Mouse (Mus musculus) spleen, embryonic (tissue): ENCODE measurements around the gene Fsd2.

Experiments used
- CTCF ChIA-PET: fragments of 350-600 bp; sonication (Branson Sonifier 250); formaldehyde crosslinking; loops from one replicate; lab custom pipeline; 2022; lab: Charles Lee

The Fsd2 gene

DNA sequence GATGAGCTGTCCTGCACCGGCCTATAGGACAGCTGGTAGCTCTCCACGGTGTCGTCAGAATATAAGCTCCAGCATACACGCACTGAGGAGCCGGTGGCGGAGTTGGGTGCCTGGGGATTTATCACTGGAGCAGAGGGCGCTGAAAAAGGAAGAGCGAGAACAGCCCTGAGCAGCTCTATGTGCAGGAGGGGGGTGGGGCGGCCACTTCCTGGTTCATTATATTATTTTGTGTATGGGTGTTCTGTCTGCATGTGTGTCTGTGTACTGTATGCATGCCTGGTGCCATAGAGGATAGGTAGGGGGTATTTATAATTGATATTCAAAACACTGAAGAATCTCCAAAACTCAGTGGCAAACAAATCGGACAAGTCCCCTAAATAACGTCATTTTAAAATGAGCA lies 17.9 kb downstream of the Fsd2 start:
- CTCF ChIA-PET = no interaction called here

DNA sequence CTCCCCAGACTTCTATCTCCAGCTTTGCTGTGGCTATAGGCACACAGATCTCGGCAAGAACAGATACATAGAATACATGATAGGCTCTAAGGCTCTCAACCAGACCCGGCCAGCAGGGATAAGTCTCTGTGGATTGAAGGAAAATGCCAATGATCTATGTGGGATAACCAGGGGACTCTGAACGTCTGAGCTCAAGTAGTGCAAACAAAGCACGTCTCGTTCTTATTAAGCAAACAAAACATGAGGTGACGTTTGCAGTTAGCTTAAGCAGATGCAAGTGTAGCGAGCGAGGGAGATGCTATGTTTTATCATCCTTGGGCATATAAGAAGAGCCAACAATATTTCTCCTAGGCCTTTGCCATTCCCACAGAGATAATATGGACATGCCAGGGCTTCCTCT lies 23.8 kb downstream of the Fsd2 start:
- CTCF ChIA-PET = no interaction called here

DNA sequence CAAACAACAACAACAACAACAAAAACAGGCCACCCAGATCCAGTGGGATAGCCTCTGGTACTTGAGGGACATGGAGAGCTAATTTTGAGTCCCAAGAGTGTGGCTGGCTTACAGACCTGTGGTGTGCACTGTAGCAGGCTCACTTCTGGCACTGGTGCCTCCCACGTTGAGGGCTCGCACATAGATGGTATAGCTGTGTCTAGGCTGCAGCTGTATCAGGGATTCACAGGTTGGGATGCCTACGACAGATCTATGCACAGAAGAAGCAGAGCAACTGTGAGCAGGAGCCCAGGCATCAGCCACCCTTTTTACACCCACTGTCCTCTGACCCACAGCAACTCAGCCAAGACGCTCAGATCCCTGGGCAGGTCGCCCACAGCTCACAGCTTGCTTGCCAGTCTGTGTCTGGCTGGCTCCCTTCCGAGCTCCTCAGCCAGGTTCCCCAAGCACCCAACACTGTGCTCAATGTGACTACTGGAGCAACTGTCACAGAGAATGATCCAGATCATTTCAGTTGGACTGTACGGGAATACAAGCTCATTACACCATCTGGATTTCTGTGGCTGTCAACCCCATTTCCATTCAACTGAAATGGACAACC lies 24.7 kb downstream of the Fsd2 start:
- CTCF ChIA-PET = no interaction called here

DNA sequence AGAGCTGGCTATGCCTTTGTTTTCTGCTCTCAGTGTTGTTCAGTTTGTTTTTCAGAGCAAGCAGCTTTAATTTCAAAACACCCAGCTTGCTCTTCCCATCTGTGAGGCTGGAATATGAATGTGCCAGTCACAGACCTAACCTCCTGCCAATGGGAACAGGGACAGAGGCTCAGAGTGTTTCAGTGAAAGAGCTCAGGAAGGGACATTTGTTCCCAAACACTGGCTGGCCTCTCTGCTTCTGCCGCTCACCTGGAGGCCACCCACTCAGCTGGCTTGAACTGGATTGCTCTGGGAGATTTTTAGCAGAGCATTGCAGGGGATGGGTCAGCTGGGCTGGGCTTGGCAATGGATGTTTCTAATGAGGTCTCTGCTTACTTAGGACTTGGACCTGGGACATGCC lies 25.7 kb downstream of the Fsd2 start:
- CTCF ChIA-PET = no interaction called here

DNA sequence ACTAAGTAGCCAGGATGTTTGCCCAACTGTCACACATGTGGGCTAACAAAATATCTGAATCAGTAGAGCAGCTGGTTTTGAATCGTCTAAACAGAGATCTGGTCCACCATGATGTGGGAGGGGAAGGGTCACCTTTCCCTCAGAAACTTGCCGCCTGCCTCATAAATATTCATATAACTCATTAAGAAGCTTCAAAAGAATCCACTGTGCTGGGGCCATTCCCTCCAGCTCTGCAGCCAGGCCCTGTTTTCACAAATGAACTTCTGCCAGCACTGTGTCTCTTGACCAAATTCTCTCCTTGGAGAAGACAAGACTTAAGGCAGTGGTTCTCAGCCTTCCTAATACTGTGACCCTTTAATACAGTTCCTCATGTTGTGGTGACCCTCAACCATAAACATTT lies 27.2 kb downstream of the Fsd2 start:
- CTCF ChIA-PET = no interaction called here

DNA sequence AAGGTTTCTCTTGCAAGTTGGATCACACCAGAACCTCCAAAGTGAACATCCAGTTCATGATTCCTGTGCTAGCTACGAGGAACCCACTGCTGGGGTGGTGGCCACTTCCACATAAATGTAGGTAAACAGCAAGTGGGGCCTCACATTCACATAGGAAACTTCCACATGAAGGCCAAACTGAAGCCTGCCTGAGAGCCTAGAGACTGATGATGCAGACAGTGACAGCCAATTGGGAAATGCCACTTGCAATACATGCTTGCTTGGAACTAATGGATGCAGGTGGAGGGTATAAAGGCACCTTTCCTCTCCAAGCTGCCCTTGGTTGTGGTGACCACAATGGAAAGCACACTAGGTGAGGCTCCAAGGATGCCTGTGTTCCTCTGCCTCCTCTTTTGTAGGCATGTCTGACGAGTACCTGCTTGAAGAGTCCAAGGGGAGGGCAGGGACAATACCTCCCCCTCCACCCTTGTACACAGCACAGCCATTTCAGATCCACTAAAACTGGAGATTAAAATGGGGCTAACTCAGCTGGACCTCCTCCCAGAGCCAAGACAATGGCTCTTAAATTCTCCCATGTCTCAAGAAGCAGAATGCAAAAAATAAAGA lies 28.6 kb downstream of the Fsd2 start:
- CTCF ChIA-PET = no interaction called here

DNA sequence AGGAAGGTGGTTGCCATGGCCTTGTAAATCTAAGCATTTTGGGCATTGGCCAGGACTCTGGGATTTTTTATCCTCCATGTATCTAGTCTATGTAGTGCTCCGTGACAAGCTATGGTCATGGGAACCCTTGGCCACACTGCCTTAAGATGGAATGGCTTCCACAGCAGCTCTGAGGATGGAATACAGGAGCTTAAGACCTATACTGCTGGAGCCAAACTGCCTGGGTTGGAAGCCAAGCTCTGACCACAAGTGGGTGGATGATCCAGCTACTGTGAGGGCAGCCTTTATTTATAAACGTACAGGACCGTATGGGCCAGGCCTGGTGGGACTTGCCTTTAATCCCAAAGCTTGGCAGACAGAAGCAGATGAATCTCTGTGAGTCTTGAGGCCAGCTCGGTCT lies 30.3 kb downstream of the Fsd2 start:
- CTCF ChIA-PET = no interaction called here

DNA sequence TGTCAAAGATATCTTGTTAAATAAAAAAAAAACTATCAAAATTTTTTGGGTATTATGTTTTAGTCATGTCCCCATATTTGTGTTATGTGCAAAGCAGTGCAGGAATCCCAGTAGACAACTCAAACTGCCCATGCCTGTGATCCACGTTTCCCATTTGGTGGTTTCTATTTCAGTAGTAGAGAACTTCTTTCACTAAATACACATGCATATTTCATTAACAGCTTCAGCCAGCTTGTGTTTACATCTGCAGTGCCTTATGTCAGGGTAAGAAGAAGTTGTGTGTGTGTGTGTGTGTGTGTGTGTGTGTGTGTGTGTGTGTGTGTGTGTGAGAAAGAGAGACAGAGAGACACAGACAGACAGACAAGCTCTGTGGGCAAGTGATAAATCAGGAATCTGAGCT lies 35.3 kb downstream of the Fsd2 start:
- CTCF ChIA-PET = no interaction called here

DNA sequence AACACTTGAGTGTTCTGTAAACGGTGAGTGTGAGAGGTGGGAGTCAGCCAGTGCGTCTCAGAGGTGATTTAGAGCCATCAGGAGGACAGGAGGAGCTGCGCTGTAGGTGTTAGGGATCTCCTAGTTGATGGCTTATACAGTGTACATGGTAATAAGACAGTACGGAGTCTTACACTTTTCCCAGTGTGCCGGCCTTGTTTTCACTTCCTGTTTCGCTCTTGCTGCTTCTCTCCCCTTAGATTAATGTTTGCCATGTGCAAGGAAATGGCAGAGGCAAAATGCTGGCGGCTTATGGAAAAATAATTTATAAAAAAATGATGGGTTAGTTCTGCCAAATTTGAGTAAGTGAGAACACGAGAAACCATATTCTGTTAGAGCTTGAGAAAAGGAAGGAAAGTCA lies 37.8 kb downstream of the Fsd2 start:
- CTCF ChIA-PET = no interaction called here

DNA sequence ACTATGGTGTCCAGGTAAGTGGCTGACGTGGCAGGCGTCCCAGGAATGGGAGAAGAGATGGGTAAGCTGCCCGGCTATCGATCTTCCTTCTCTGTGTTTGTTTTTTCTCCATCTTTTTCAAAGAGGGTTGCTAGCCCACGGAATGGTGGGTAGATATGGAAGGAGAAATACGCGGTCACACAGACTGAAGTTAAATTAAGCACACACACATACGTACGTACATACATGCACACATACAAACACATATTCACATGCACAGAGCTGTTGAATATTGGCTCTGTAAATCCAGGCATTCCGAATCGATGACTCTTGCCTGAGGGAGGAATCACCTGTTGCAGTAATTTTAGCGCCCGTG lies 43.1 kb downstream of the Fsd2 start:
- CTCF ChIA-PET = interaction anchor here (0.6 kb wide), 1 partner anchor 47 kb away, joined by 3 read pairs; the partner anchor contains the start of gene Whamm

DNA sequence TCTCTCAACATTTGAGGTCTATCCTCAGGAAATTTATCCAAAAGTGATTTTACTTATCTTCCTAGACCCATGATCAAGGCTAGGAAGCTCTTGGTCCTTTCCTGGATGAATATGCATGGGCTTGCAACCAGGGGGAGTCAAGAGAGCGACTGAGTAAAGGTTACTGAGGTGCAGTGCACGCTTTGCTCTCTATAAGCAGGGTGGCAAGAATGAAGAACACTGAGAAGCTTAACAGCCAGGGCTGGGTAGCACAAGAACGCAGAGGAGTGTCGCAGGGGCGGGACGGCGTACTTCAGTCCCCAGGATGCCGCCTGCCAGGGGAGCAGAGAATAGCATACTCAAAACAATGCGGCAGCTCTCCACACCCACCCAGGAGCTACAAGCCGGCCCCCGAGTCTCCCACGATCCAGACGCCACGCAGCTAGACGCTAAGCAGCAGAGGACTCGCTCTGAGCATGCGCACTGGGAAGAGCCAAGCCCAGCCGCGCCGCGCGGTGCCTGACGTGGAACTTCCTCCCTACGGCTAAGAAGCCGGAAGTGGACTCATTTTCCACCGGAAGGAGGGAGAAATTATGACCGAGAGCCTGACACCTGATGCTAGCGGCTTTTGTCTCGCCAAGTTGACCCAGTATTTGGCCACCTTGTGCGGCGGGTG lies 43.6 kb downstream of the Fsd2 start:
- CTCF ChIA-PET = no interaction called here

DNA sequence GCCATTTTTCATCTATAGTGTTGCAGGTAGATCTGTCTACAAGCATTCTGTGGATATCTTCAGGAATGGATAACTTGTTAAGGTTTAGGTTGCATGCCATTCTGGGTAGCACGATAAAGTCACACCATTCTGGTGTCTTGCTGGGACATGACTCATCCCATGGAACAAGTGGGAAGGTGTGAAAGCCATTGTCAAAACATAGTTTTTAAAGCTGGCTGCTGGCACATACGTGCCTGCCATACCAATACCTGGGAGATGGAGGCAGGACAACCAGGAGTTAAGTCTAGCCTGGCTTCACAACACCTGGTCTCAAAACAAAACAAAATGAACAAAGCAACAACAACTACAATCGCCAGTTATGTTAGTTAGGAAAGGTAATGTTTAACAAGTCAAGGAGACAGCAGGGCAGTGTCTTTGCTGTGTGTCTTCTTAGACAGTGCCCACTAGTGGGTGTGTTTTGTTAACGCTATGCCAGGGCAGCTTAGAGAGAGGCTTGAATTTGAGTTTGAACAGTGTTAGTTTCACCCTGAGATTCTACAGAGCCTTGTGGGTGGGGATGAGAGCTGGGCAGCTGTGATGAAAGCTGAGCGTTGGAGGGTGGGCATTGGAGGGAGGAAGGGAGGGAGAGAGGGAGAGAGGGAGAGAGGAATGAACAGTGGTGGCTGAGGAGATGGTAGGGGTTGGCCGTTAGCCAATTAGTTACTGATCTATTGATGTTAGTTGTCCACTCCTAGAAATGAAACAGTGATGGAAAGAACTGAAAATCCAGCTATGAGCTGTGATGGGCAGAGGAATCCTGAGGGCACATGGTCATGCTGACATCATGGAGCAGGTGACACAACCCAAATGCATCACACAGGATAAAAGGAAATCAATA lies 50.4 kb downstream of the Fsd2 start:
- CTCF ChIA-PET = no interaction called here

DNA sequence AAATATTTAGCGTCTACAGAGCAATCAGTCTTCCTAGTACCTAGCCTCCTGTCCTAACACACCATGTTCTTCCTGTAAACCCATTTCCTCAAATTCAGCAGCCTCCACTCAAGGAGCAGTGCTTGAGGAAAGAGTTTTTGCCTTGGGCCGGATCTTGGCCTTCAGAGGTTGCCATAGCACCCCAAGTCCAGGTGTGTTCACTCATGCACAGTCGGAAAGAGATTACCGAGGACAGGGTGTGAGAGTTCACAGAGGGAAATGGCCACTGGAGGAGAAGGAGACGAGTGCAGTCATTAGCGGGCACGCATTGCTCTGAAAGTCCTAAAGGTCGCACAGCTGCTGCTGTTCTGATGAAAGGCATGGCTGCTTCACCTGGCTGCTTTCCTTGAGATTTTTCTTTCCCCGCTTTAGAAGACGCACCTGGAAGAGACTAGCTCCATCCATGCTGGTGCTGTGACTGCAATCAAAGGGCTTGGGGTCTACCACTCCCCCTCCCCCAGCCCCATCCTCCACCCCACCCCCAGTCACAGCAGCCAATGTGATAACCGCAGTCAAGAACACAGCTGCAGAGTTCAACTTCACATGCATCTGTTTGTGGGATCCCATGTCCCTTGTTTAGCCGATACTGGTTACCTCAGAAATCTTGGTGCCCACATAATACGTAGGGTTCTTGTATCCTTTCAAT lies 51.7 kb downstream of the Fsd2 start:
- CTCF ChIA-PET = no interaction called here

DNA sequence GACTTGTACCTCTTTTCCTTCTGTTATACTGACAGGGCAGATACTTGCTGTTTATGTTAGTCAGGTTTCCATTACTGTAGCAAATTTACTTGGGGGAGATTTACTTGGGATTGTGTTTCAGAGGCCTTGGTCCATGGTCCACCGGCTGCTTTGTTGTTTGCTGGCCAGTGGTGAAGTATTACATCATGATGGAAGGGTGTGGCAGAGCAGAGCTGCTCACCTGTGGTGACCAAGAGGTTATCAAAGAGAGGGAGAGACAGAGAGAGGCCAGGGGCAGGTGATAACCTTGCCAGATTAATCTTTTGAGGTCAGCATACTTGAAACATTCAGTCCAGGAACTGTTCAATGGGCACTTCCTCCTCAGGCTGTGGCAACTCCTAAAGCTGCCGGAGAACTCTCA lies 65.7 kb downstream of the Fsd2 start:
- CTCF ChIA-PET = no interaction called here

DNA sequence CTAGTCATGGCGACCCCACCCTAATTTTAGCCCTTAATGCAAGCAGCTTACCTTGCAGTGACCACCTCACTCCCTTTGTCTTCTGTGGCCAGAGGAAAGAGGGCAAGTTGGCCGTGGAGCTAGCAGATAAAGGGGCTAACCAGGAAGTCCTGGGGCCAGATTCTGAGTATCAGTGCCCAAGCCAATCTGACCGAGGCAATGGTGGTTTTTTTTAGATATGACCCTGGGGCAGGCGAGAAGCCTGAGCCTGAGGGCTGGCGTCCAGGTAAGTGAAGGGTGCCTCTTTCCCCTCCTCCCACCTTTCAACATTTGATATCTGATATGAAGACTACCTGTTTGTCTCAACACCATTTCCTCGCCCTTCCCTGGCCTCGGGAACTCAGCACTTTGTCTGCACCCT lies 68.6 kb downstream of the Fsd2 start, which contains the start of gene BC048679:
TSS of gene BC048679 (minus strand) at position 101 of the 400 bp plus-strand sequence.
- CTCF ChIA-PET = no interaction called here

DNA sequence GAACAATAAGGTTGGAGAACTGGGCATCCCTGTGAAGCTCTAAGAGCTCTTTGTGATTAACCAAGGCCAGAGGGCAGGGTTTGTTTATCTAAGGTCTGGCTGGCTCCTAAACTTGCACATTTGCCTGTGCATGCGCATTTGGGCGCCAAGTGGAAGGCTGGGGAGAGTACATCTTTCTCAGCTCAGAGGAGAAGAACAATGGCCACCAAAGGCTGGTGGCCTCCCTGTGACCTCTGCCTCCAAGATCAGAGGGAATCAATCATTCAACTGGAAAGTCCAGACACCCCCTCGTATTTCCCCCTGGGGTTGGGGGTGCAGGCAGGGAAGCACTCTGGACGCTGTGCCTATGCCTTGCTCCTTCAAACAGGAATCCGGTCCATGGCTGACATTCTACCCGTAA lies 69.6 kb downstream of the Fsd2 start:
- CTCF ChIA-PET = interaction anchor here (0.7 kb wide), 1 partner anchor 53 kb away, joined by 3 read pairs; no protein-coding TSS in a partner anchor

DNA sequence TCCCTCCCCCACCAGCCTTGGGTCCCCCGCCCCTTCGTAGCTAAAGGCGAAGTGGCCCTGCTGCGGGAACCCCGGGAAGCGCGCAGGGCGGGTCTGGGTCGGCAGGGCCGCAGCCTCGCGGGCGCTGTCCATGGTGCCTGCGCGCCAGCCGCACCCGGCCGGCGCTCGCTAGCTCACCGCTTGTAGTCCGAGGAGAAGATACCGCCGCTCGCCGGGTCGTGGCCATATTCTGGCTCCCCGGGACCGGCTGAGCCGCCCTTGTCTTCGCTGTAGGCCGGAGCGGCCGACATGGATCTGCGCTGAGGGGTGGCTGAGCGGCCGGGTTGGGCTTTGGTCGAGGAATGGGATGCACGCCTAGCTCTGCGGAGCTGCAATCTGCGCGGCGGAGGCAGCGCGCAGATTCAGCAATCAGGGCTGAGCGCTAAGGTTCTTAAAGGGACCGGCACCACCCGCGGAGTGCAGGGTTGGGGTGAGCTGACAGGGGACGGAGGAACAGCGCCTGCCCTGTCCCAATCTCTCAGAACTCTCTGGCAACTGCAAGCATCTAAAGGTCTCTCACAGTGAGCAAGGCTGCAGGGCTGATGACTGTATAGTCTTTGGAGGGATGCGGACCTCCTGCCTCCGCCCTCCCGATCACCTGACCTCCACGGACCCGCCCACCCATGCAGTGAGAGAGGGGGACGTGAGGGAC lies 73.3 kb downstream of the Fsd2 start, which contains the start of gene Ap3b2:
TSS of gene Ap3b2 (minus strand) at position 595 of the 691 bp plus-strand sequence.
- CTCF ChIA-PET = no interaction called here

DNA sequence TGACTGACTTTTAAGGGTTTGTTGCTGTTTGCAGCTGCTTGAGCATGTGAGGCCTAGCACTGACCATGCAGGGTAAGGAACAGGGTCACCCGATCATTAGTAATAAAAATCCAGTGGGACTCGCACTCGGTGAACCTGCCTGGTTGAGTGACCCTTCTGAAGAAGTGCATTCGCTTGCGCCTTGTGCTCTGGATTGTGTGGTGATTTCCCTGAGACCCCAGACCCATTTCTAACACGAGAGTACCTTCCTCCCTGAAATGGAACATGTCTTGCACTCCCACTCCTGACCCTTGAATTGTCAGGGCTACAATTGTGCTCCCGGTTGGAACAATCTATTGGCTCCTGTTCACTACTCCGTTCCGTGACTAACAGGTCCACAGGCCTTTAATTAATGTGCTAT lies 74.1 kb downstream of the Fsd2 start:
- CTCF ChIA-PET = no interaction called here

DNA sequence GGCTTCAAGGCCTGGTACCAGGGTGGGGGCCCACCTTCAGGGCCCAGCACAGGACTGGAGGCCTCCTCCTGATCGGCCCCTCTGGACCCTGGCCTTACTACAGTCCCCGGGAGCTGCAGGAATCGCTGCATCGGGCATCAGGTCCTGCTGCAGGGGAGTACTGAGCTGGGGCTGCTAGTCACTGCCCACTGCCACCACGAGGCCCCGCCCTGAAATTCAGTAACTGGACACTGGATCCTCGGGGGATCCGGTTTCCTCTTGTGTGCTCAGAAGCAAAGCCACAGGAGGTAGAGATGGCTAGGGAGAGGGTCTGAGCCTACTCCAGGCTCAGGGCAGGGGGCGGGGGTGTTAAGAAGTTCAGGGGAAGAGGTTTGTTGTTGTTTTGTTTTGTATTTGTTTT lies 77.1 kb downstream of the Fsd2 start:
- CTCF ChIA-PET = interaction anchor here (0.6 kb wide), 1 partner anchor 18 kb away, joined by 3 read pairs; no protein-coding TSS in a partner anchor
